Mouse (Mus musculus): Measurements from ENCODE around the gene Ccdc36.

DNA sequence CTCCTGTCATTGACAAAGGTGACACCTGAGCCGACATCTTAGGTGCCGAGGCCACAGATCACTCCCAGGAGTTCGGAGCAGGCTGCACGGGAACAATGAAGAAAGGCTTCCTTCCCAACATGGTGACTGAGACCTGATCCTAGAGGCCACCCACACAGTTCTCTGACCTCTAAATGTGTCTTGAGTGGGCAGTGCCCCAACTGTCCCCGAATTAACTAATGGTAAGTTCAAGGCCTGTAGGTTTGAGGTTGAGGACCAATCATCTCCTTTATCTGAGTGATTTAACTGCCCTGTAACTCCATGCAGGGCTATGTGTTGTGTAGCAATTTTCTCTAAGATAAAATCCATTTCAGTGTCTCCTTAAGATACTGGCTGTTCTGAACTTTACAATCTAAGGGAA, 41.1 kb upstream of the Ccdc36 start:
- no peak for TF ChIP-seq POLR2A (IDR thresholded peaks at IDR 0.05; ENCODE audit: low read depth, low read length)
- TF ChIP-seq CTCF (IDR thresholded peaks at IDR 0.05; ENCODE audit: extremely low read depth, insufficient read length, insufficient replicate concordance, low read depth, low read length), result no peak

All from small intestine, adult 2 months (tissue).